Mouse (Mus musculus): ENCODE results near the gene Pigl. TPM values are rescaled to one million over a fixed set of nuclear protein-coding genes. Genes with fewer than 3 reads are reported as not detected.
A peak's percentile ranks its signal among the peaks of the same experiment; 100 is the strongest.

The Pigl gene
- polyA plus RNA-seq, 1 experiment from 2014 or later, result 5.1 TPM

- Histone ChIP-seq H3K27ac (no peak overlapping the region), H3K9me3 (replicated peaks) (no peaks in the 10 kb centered on the region), H3K4me3 (no peak overlapping the region), H3K9ac (no peak overlapping the region), H3K36me3 (no peaks in the 10 kb centered on the region), H3K4me1 (replicated peaks) (no peaks in the 10 kb centered on the region; the same call in 1 of the 2 replicates), H3K27me3 (no peaks in the 10 kb centered on the region), H3K4me2 (no peak overlapping the region)
- WGBS, result 89% methylated on average over 6 of the region's 6 CpGs
- ATAC-seq (replicated peaks; ENCODE audit: insufficient number of reproducible peaks, insufficient read depth, low FRiP score, low read depth), result no peak
Measured at GRCm38 (mm10) chr11:62470451-62470850, 12.2 kb downstream of the Pigl start.

- no peak overlapping the region for H3K4me3 ChIP-seq
- 90% methylated on average over 5 of the region's 5 CpGs for WGBS
Measured at GRCm38 (mm10) chr11:62473516-62473915, 15.3 kb downstream of the Pigl start.

GRCm38 (mm10) chr11:62476156-62476555 is 17.9 kb downstream of the Pigl start:
- 73% methylated on average over 4 of the region's 4 CpGs for WGBS
- Histone ChIP-seq H3K4me2 (no peak overlapping the region), H3K36me3 (no peaks in the 10 kb centered on the region), H3K9ac (no peak overlapping the region), H3K4me1 (replicated peaks) (peaks cover 12% of the 10 kb centered on the region), H3K9me3 (replicated peaks) (no peaks in the 10 kb centered on the region), H3K27me3 (no peaks in the 10 kb centered on the region), H3K4me3 (no peak overlapping the region), H3K27ac (no peak overlapping the region)
- no peak for ATAC-seq (replicated peaks; ENCODE audit: insufficient number of reproducible peaks, insufficient read depth, low FRiP score, low read depth)

More at GRCm38 (mm10) chr11:62473516-62473915, 15.3 kb downstream of the Pigl start:
- Histone ChIP-seq H3K4me2 (no peak overlapping the region), H3K36me3 (no peaks in the 10 kb centered on the region), H3K4me1 (replicated peaks) (peaks cover 4% of the 10 kb centered on the region; the same call in 1 of the 2 replicates), H3K9me3 (replicated peaks) (no peaks in the 10 kb centered on the region), H3K27me3 (no peaks in the 10 kb centered on the region), H3K27ac (no peak overlapping the region), H3K9ac (no peak overlapping the region)
- ATAC-seq (replicated peaks; ENCODE audit: insufficient number of reproducible peaks, insufficient read depth, low FRiP score, low read depth), result no peak

- no peaks in the 10 kb centered on the region for H3K27me3 ChIP-seq
- H3K9ac ChIP-seq, result no peak overlapping the region
- peaks cover 12% of the 10 kb centered on the region for H3K4me1 ChIP-seq (replicated peaks)
- H3K9me3 ChIP-seq (replicated peaks), result no peaks in the 10 kb centered on the region
- no peak overlapping the region for H3K4me2 ChIP-seq
- no peak overlapping the region for H3K4me3 ChIP-seq
- ATAC-seq (replicated peaks; ENCODE audit: insufficient number of reproducible peaks, insufficient read depth, low FRiP score, low read depth), result no peak
- H3K36me3 ChIP-seq, result no peaks in the 10 kb centered on the region
- H3K27ac ChIP-seq, result 0 out of 2 replicates have a peak overlapping the region, but pooled peaks have one; percentile 3
- 43% methylated on average over 6 of the region's 6 CpGs for WGBS
Measured at GRCm38 (mm10) chr11:62478931-62479330, 20.7 kb downstream of the Pigl start.

DNA sequence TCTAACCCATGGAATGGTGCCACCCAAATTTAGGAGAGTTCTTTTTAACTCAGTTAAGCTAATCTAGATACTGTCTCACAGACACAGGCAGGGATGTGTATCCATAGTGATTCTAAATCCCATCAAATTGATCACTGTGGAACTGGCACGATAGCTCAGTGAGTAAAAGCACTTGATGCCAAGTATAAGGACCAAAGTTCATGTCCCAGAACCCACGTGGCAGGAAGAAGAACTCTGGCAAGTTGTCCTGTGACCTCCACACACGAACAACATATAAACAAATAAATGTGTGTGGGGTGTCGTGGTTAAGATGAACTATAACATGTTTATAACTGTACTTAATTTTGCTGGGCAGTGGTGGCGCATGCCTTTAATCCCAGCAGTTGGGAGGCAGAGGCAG is 21.3 kb downstream of the Pigl start:
- Histone ChIP-seq H3K27me3 (no peaks in the 10 kb centered on the region), H3K9me3 (replicated peaks) (no peaks in the 10 kb centered on the region), H3K4me3 (no peak overlapping the region), H3K4me1 (replicated peaks) (peaks cover 12% of the 10 kb centered on the region), H3K27ac (no peak overlapping the region), H3K4me2 (no peak overlapping the region), H3K9ac (no peak overlapping the region), H3K36me3 (no peaks in the 10 kb centered on the region)
- ATAC-seq (replicated peaks; ENCODE audit: insufficient number of reproducible peaks, insufficient read depth, low FRiP score, low read depth), result no peak
- 86% methylated on average over 5 of the region's 5 CpGs for WGBS

- no peaks in the 10 kb centered on the region for H3K4me1 ChIP-seq (replicated peaks)
- no peak for ATAC-seq (replicated peaks; ENCODE audit: insufficient number of reproducible peaks, insufficient read depth, low FRiP score, low read depth)
- no peaks in the 10 kb centered on the region for H3K27me3 ChIP-seq
- 92% methylated on average over 1 of the region's 1 CpGs for WGBS
- H3K27ac ChIP-seq, result no peak overlapping the region
- H3K4me2 ChIP-seq, result no peak overlapping the region
- no peaks in the 10 kb centered on the region for H3K36me3 ChIP-seq
- no peak overlapping the region for H3K4me3 ChIP-seq
- no peaks in the 10 kb centered on the region for H3K9me3 ChIP-seq (replicated peaks)
- no peak overlapping the region for H3K9ac ChIP-seq
Measured at GRCm38 (mm10) chr11:62486949-62487348, 28.7 kb downstream of the Pigl start.

GRCm38 (mm10) chr11:62487540-62488350 is 29.5 kb downstream of the Pigl start:
- WGBS, result 94% methylated on average over 10 of the region's 10 CpGs
- Histone ChIP-seq H3K9me3 (replicated peaks) (no peaks in the 10 kb centered on the region), H3K9ac (no peak overlapping the region), H3K36me3 (no peaks in the 10 kb centered on the region), H3K27me3 (no peaks in the 10 kb centered on the region), H3K4me2 (no peak overlapping the region), H3K27ac (no peak overlapping the region), H3K4me3 (no peak overlapping the region), H3K4me1 (replicated peaks) (no peaks in the 10 kb centered on the region)
- ATAC-seq (replicated peaks; ENCODE audit: insufficient number of reproducible peaks, insufficient read depth, low FRiP score, low read depth), result no peak

GRCm38 (mm10) chr11:62493701-62494100 is 35.4 kb downstream of the Pigl start:
- H3K27ac ChIP-seq, result no peak overlapping the region
- H3K9ac ChIP-seq, result no peak overlapping the region
- no peaks in the 10 kb centered on the region for H3K27me3 ChIP-seq
- no peaks in the 10 kb centered on the region for H3K36me3 ChIP-seq
- H3K9me3 ChIP-seq (replicated peaks), result no peaks in the 10 kb centered on the region
- 94% methylated on average over 6 of the region's 6 CpGs for WGBS
- peaks cover 19% of the 10 kb centered on the region for H3K4me1 ChIP-seq (replicated peaks)
- H3K4me3 ChIP-seq, result no peak overlapping the region
- ATAC-seq (replicated peaks; ENCODE audit: insufficient number of reproducible peaks, insufficient read depth, low FRiP score, low read depth), result no peak
- no peak overlapping the region for H3K4me2 ChIP-seq

GRCm38 (mm10) chr11:62494754-62495275 is 36.6 kb downstream of the Pigl start:
- Histone ChIP-seq H3K9ac (no peak overlapping the region), H3K27me3 (no peaks in the 10 kb centered on the region), H3K4me2 (no peak overlapping the region), H3K27ac (peak overlapping the region; percentile 81), H3K9me3 (replicated peaks) (no peaks in the 10 kb centered on the region), H3K4me1 (replicated peaks) (peaks cover 19% of the 10 kb centered on the region), H3K4me3 (no peak overlapping the region), H3K36me3 (no peaks in the 10 kb centered on the region)
- ATAC-seq (replicated peaks; ENCODE audit: insufficient number of reproducible peaks, insufficient read depth, low FRiP score, low read depth), result peak; percentile 68
- WGBS, result 8% methylated on average over 6 of the region's 6 CpGs

GRCm38 (mm10) chr11:62495276-62495801 is 37.1 kb downstream of the Pigl start:
- H3K9me3 ChIP-seq (replicated peaks), result no peaks in the 10 kb centered on the region
- 36% methylated on average over 9 of the region's 10 CpGs for WGBS
- no peaks in the 10 kb centered on the region for H3K27me3 ChIP-seq
- peak overlapping the region; percentile 81 for H3K27ac ChIP-seq
- H3K4me2 ChIP-seq, result no peak overlapping the region
- ATAC-seq (replicated peaks; ENCODE audit: insufficient number of reproducible peaks, insufficient read depth, low FRiP score, low read depth), result 0 out of 2 replicates have a peak, but pooled peaks have one; percentile 47
- H3K9ac ChIP-seq, result no peak overlapping the region
- no peak overlapping the region for H3K4me3 ChIP-seq
- no peaks in the 10 kb centered on the region for H3K36me3 ChIP-seq
- peaks cover 19% of the 10 kb centered on the region for H3K4me1 ChIP-seq (replicated peaks)

DNA sequence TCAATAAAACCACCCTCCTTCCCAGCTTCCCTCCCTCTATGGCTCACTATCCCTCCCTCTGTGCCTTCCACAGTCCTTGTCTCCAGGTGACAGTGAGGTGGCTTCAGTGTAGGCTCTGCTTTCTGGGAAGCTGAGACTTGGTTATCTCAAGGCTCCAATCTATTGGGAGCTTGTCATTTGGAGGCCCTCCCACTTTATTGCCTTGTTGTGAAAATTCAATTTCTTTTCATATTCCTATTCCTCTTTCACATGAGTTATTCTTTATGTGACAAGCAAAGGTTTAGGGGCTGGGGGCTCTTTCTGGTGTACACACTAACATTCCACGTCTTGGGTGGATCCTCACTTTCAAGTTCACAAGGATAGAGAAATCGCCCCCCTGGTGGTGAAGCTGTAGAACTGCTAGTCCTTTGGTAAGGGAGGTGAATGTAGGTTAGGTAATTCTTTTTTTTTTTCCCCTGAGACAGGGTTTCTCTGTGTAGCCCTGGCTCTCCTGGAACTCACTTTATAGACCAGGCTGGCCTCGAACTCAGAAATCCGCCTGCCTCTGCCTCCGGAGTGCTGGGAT is 38.0 kb downstream of the Pigl start:
- Histone ChIP-seq H3K9me3 (replicated peaks) (no peaks in the 10 kb centered on the region), H3K27ac (no peak overlapping the region), H3K4me3 (no peak overlapping the region), H3K4me1 (replicated peaks) (peaks cover 19% of the 10 kb centered on the region), H3K4me2 (no peak overlapping the region), H3K27me3 (no peaks in the 10 kb centered on the region), H3K9ac (no peak overlapping the region), H3K36me3 (no peaks in the 10 kb centered on the region)
- ATAC-seq (replicated peaks; ENCODE audit: insufficient number of reproducible peaks, insufficient read depth, low FRiP score, low read depth), result no peak
- 56% methylated on average over 5 of the region's 5 CpGs for WGBS
